Mouse (Mus musculus) urinary bladder, postnatal 25 days (tissue): ENCODE results near the gene Gsta4.
"Not testable (repeated sequence)": the region's sequence is repeated elsewhere in the genome, so short reads cannot be mapped to it uniquely, and the experiment has no call there.

ENCODE experiments used
- DNase-seq: peaks from one replicate; pipeline ENCODE4 v3.0.0; 2022; ENCODE audit warnings: low spot score

The Gsta4 gene

DNA sequence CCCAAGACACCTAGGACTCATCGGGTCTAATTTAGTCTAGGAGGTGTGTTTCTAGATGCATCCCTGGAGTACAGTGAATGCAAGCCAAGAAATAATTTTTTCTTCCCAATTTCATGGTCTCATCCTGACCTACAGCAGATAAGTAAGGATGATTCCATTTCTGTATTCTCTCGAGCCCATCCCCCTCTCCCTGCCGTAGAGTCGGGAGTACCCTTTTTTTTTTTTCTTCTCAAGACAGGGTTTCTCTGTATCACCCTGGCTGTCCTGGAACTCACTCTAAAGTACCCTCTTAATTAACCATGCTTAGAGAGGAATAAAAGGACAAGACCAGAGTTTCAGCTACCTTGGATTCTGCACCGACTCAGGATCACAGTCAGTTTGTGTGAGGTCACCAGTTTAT is 4.4 kb upstream of the Gsta4 start:
- no peak for DNase-seq

DNA sequence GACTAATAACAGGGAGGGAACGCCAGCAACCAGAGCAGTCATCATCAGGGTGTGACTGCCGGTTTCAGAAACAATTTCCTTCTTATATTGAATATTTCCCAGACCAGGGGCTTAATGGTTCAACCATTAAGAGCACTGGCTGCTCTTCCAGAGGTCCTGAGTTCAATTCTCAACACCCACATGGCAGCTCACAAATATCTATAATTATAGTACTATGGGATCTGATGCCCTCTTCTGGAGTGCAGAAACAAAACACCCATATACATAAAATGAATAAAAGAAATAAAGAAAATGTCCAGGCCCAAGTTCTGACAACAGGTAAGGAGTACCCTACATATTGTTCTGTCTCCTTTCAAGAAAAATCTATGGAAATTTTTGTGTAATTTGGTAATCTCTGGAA is 3.5 kb upstream of the Gsta4 start:
- no peak for DNase-seq

DNA sequence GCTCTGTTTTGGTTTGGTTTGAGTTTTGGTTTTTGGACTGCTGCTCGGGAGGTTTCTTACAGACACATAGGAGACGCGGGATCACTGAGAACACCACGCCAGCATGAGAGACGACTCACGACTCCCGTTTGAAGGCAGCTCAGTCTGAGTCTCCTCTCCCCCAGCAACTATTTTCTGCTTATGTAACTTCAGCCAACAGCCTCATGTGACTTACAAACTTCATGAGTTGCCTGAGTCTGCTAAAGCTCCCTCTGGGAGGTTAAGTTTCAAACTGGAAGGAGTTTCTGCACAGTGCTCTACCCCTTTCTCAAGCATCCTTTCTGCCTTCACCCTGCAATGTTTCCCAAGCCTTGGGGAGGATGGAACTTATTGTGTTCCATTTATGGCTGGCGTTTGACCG is 3.1 kb downstream of the Gsta4 start:
- DNase-seq, result no peak

DNA sequence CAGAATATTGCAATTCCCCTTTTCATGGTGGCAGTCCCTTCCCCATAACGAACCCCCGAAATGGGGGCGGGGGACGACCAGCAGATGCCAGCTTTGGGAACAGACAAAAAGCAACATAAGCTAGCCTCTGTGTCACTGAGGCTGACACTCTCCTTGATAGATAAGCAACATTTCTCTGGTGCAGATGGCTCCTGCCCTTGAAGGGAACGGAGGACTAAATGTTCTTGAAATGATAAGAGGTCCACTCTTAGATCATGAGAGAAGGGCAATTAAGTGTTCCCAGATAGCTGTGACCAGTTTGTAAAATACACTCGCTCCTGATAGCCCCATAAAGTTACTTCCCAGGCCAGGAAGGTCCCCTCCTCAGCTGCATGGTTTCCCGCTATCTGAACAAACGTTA is 6.3 kb downstream of the Gsta4 start:
- no peak for DNase-seq

DNA sequence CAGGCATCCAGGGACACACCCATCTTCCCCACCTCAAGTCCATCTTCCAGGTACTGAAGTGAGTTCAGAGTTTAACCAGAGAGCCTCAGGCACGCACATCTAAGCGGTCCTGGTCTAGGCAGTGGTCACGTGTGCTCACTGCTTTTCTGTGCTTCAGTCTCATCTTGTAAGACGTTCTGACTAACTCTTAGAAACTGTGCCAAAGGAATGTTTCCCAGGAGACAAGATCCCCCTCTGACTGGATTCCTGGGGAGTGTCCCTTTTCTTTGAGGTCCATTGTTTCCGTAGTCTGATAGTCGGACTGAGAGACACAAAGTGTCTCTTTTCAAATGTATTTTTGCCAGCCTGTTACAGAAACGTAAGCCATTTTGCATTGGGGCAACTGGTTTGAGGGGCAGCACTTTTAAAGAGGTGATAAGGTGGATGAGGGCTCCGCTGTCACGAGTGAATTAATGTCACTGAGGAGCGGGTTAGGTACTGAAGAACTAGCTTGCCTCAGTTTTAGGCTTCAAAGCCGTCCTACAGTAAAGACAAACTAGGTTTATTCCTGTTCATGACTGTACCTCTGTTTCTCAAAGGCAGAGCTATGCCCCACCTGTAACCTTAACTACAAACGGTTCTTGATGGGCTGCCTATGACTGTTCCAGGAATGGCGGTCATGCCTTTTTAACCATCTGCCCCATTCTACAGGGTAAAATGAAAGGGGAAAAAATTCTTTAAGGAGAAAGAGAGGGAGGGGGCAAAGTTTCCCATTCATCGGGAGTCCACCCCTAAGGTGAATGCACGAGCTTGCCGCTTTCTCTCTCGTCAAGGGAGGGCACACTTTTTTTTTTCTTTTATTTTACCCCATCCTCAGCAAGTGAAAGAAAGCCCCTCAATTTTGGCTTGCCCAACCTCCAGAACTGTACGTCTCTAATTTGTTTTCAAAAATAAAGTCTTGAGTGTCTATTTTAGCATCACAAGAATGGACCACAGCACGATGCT is 8.4 kb downstream of the Gsta4 start:
- no peak for DNase-seq

DNA sequence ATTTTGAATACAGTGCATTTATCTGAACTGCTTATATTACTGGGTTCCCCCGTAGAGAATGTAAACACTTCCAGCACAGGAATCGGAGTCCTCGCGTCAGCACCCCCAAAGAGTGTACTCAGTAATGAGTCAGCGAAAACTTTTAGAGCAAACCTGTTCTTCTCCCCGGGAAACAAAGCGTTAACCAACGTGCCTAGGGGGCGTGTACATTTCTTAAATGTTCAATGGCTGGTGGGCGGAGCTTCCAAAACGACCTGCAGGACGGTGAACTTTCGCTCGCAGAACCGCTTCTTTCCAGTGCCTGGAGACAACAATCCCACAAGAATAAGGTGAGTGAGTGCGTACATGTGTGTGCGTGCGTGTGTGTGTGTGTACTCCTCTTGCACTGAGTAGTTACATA is 9.2 kb downstream of the Gsta4 start:
- DNase-seq, result peak; percentile 73

DNA sequence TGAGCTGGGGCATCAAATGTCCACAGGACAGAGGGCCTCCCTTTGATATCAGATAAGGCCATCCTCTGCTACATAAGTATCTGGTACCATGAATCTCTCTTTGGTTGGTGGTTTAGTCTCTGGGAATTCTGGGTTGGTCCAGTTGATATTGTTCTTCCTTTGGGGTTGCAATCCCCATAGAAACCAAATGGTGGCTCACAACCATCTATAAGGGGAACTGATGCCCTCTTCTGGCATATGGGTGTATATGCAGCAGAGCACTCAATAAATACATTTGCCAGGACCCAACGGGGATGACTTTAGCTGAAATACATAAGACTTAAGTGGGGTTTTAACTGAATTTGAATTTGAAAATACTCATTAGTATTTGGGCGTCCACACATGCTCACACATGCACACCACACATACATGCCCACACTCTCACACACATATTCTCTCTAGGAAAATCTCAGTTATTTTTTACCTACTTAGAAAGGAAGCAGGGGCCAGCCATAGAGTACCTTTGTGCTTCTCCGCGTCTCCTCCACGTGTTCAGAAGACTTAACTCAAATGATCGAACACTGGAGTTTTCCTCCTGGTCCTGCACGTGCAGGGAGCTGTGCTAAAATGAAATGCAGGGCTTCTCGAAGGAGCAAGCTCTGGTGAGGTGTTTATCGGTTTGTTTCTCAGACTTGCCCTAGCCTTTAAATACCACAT is 11.5 kb downstream of the Gsta4 start:
- no peak for DNase-seq

DNA sequence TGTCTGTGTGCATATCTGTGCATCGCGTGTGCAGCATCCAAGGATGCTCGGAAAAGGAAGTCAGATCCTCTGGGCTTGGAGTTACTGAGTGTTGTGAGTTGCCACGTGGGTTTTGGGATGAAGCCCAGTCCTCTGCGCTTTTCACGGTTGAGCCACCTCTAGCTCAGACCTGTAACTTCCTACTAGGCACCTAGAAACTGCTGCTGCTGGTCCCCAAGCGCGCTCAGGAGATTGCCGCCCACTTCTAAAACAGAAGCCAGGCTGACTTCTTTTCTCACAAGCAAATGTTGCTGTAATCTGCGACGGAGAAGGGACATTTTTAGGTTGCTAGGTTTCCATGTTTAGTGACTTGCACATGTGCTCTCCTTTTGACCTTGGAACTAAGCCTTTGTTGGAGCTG is 12.5 kb downstream of the Gsta4 start:
- no peak for DNase-seq

DNA sequence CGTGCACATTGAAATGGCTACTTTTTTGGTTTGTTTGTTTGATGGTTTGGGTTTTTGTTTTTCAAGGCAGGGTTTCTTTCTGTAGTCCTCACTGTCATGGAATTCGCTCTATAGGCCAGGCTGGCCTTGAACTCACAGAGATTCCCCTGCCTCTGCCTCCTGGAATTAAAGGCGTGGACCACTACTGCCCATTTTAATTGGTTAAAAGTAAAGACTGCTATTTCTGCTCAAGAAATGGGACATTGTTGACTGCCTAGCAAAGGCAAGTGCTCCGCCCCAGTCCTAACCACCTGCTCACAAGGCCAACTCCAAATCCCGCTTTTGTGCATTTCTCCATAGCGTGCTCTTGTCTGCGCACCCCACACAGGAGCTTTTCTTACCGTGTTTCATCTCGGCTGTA is 15.2 kb downstream of the Gsta4 start:
- no peak for DNase-seq

DNA sequence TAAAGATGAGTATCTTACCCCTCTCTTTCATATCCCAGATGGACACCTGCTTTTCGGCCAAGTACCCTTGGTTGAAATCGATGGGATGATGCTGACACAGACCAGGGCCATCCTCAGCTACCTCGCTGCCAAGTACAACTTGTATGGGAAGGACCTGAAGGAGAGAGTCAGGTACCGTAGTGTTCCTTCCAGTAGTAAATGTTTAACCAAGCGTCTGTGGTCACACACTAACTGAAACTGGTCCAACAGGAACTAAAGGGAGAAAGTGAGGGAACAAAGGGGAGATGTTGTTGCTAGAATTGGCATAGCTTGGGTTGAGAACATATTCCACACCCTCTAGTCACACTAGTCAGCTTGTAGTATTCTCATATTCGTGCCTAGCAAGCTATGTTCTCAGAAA is 21.6 kb downstream of the Gsta4 start:
- DNase-seq, result no peak

DNA sequence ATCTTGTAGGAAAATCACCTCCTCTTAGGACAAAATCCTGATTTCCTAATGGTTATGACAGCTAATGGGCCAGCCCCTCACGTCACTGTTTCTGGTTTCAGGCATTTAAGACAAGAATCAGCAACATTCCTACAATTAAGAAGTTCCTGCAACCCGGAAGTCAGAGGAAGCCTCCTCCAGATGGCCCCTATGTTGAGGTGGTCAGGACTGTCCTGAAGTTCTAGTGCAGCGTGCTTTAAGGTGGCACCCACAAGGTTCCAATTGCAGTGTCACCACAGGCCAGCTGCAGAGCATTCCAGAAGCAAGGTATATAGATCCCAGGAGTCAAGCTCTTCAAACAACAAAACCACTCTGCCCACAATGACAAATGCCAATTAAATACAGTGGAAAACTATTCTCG is 26.4 kb downstream of the Gsta4 start:
- no peak for DNase-seq

DNA sequence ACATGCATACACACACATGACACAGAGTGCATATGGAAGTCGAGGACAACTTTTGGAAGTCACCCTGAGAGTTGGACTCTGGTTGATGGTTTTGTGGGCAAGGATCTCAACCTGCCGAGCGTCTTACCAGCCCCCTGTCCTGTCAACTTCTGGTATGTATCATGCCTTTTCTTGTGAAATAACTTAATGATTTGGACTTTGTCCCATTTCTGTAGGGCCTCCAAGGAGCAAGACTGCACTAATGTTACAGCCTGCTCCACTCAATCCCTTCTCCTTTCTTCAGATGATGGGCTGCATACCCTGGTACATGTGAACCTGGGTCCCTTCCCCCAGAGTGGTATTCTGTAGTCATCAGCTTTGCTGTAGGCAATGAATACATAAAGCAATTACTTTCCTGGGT is 27.5 kb downstream of the Gsta4 start:
- no peak for DNase-seq

DNA sequence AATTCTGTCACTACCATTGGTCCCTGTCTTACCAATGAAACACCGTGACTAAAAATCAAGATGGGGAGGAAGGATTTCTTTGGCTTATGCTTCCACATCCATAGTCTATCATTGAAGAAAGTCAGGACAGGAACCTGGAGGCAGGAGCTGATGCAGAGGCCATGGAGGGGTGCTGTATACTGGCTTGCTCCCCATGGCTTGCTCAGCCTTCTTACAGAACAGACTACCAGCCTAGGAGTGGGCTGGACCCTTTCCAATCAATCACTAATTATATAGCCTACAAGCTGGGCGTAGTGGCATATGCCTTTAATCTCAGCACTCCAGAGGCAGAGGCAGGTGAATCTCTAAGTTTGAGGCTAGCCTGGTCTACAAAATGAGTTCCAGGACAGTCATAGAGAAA is 28.2 kb downstream of the Gsta4 start:
- DNase-seq, result no peak

DNA sequence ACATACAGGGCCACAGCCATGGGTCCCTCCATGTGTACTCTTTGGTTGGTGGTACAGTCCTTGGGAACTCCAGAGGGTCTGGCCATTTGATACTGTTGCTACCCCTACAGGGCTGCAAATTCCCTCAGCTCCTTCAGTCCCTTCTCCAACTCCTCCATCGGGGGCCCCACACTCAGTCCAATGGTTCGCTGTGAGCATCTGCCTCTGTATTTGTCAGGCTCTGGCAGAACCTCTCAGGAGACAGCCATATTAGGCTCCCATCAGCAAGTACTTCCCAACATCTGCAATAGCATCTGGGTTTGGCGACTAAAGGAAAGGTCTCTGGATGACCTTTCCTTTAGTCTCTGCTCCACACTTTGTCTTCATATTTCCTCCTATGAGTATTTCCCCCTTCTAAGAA is 28.9 kb downstream of the Gsta4 start:
- no peak for DNase-seq

DNA sequence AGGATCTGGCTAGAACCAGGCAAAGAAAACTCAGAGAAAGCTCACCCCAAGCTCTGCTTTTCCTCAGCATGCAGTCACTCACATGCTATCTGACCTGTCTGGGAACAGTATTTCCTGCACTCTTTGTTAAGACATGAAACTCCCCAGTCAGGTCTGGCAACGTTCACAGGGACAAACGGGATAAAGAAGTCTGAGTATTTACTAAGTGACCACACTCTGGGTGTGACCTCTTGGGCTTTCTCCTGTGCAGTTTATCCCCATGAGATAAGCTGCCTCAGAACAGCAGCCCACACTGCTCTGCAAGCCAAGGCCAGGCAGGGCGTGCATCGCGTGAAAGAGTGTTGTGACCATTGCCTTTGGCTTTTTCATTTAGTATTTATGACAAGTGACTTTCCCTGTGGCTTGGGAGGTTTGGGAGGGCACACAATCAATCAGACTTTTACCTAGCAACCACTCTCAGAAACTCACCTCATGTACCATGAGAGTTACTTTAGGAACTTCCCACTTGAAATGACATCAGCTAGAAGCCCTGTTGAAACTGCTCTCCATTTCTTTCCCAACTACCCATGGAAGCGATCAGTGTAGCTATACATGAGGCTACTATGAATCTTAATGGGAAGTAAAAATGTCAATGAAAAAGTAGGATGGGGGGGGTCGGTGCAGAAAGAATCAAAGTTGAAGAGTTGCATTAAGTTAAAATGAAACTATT is 29.9 kb downstream of the Gsta4 start:
- peak; percentile 54 for DNase-seq

DNA sequence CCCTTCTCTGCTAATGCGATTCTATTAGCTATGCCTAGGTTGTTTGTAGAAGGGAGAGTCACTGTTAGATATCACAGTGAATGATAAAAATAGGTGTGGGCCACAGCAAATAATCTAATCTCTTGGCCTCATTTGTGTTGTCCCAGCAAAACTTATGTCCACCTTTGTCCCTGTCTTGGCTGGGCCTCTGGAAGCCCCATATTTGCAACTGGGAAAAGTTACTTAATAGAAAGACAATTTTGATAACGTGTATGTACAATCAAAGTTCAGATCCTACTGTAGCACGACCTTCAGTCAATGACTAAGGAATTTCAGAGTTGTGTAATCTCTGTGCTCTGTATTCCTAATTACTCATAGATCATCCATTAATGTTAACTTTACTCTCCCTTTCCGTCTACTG is 34.5 kb downstream of the Gsta4 start:
- DNase-seq, result no peak

DNA sequence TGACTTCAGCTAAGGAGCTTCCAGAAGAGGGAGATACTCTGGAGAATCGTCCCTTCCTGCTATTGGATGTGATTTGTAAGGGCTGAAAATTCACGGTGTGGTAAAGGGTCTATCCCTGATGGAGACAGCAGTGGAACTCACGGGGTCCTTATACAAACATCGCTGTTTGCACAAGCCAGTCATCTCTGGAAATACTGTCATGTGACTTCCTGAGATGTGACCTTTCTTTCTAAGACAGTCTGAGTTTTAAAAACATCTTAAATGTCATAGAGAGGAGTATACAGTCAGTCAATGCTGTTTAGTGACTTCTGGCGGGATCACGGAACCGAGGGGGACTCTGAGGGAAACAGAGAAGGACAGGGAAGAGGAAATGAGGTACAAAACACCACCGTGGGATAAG is 40.0 kb downstream of the Gsta4 start:
- no peak for DNase-seq

DNA sequence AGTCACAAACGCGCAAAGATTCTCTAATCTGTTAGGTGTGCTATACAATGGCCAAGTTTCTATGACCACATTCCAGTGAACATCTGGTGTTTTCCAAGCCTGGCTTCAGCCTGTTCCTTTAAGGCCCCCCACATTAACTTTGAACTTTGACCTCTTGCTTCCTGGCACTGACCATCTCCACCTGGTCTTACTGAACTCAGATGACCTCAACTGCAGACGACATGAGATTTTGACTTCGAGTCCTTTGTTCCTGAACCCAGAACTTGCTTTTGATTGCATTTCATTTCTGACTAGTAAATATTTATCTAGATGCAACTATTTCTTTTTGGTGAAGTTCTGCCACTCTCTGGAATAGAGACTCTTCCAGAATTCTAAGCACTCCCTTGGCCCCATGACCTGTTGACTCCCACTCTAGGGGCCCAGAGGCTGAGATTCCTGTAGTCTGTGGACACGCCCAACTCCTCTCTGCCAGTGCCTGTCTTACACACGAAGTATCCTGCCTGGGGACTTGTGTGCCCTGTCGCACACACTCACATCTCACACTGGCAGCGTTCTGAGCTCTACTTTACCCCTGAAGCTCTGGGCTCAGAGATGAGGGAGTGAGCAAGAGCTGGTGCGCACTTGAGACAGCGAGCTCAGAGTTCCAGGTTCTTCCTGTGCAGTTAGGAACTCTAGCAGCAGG is 40.8 kb downstream of the Gsta4 start:
- no peak for DNase-seq

DNA sequence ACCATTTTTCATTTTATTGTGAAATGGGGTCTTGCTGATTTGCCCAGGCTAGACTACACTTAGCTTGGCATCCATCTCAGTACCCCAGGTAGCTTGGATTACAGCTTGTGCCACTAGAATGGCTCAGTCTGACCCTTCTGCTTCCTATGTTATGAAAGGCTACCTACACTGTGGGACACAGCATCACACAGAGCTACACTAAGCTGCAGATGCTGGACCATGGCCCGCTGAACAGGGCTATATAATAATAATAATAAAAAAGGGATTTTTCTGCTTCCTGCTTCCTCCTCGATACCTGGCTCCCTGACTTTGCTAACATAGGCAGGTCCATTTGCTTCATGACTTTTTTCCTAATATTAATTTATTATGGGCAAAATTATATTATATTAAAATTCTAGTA is 41.8 kb downstream of the Gsta4 start:
- no peak for DNase-seq

DNA sequence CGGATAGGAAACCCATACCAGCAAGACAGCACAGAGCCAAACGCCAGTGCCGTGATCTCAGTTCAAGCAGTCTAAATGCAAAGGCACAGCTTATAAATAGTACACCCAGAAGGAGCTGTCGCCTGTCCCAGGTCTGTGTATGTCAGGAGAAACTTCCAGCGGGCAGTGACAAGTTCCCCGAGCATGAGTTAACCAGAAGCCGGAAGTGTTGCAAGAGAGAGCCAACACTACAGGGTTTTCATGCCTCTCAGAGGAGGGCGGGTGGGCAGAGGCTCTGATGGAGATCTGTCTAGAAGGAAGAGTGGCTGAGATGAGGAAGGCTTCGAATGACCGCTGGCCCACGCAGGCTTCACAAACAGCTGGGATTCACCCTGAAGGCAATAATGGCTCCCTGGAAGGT is 42.7 kb downstream of the Gsta4 start:
- no peak for DNase-seq

DNA sequence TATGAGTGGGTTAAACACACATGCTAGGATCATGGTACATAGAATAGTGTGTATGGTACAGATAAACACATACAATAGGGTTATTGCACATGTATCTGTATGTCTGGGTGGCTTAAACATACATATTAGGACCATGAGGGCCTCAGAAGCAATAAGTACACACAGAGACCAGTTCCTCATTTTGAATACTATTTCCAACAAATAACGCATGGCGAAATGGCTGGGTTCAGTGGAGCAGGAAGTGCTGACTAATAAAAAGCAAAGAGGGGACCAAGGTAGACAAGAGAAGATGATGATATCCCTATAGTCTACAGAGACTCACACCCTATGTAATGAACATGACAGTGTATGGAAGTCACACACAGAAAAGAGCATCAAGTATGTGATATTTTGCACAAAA is 45.5 kb downstream of the Gsta4 start:
- DNase-seq, result no peak

DNA sequence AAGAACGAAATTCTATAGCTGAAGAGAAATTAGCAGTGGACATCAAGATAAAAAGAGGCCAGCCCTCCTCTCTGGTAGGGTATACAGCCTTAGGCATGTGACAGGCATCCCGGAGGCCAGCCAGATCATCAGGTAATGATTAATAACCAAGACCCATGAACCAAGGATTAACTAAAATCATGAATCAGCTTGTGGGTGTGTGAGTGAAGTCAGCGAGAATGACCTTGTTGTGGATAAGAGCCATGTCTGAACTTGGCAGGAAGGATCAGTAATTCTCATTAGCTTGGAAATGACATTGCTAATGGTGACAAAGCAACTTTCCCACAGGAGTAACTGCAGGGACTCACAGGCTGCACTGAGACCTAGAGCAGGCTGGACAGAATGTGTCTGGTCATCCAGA is 47.1 kb downstream of the Gsta4 start:
- not testable (repeated sequence) for DNase-seq
